Mouse (Mus musculus): ENCODE results near the gene Zfp433. TPM values are rescaled to one million over a fixed set of nuclear protein-coding genes. Genes with fewer than 3 reads are reported as not detected.
A peak's percentile ranks its signal among the peaks of the same experiment; 100 is the strongest.
"Not testable (repeated sequence)": the region's sequence is repeated elsewhere in the genome, so short reads cannot be mapped to it uniquely, and the experiment has no call there.

The Zfp433 gene
- 17.5 and 18.3 TPM in 2 replicates for polyA plus RNA-seq (2015; fragmentation: Nextera tagmentation; extraction: Ambion mirVana)

DNA sequence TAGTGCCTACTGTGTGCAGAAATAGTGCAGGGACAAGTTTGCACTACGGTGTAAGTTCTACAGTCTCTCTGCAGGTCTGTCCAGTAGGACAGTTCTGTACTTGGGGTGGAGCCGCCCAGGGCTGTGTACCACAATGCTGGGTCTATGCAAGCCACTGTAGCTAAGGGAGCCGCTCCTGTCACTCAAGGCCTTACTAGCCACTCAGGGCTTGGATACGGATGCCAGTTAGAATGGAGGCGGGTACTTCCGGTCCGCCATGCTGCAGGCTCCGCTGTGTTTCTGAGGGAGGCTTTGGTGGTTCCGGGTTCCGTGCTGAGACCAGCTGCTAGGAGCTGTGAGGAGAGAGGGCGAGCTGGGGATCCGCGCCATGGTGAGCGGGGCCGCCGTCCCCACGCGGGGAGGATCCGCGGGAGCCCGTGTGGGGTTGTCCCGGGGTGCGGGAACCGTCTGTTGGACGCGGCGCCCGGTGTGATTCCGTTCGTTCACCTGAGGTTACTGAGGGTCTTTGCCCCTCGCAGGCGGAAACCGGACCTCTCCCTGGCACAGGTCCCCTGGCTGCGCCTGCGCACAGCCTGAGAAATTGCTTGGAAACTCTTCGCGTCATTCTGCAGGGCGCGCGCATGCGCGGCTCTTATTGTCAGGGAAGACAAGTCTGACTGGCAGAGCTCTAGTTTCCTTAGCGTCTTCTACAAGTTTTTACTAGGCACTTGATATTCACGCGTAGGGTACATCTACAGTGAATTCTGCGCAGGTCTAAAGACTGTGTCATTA, at the start of gene Zfp433:
Gene Zfp433 (plus strand): TSS at position 295 of the 771 bp plus-strand sequence.
- not testable (repeated sequence) for H3K9ac ChIP-seq; H3K27ac ChIP-seq; H3K4me3 ChIP-seq; H3K4me2 ChIP-seq; H3K27me3 ChIP-seq; H3K9me3 ChIP-seq; H3K36me3 ChIP-seq; H3K4me1 ChIP-seq (replicated peaks)
- no CpG with 5 or more reads among the region's 46 CpGs for WGBS
- peak; percentile 100 for ATAC-seq (ENCODE audit: low FRiP score)

DNA sequence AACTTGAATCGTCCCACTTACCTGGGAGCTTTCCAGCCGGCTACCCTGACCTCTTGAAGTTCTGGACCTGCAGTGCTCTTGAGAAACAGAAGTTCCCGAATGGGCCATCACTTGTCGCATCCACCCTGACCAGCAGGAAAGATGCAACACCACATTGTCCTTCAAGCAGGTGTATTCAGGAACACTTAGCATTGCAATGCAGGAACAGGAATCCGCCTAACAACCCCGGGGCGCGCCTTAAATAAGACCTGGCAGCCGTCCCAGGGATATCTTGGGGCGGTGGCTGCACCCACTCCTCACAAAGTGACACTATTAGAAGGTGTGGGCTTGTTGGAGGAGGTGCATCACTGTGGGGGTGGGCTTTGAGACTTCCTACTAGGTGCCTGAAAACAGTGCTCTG, 49.4 kb upstream of the Zfp433 start:
- WGBS: 98% methylated on average over 10 of the region's 10 CpGs
- Histone ChIP-seq H3K4me1 (replicated peaks) (peaks cover 3% of the 10 kb centered on the region; the same call in 1 of the 2 replicates), H3K9ac (no peak overlapping the region), H3K4me2 (no peak overlapping the region), H3K36me3 (peaks cover 76% of the 10 kb centered on the region), H3K27me3 (no peaks in the 10 kb centered on the region), H3K4me3 (no peak overlapping the region), H3K9me3 (peaks cover 74% of the 10 kb centered on the region), H3K27ac (no peak overlapping the region)
- ATAC-seq (ENCODE audit: low FRiP score): no peak

DNA sequence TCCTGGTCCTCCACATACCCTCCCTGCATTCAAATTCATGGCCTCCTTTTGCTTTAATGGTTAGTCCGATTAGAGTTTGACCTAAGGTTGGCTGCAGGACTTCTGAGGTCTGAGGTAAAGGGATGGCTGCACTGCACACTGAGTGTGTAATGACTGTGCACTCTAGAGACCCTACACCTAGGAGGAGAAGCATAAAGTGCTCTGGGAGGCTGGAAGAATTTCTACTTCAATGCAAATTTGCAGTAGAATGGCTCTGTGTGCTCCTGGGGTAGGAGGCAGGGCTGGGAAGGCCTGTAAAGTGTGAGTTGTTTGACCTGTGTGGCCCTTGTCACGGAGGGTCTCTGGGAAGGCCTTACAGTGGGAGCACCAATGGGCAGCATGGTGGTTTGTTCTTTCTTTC, 48.5 kb upstream of the Zfp433 start:
- no peak for ATAC-seq (ENCODE audit: low FRiP score)
- Histone ChIP-seq H3K4me2 (no peak overlapping the region), H3K9ac (no peak overlapping the region), H3K9me3 (peaks cover 74% of the 10 kb centered on the region), H3K27ac (no peak overlapping the region), H3K27me3 (no peaks in the 10 kb centered on the region), H3K4me3 (no peak overlapping the region), H3K36me3 (peaks cover 74% of the 10 kb centered on the region), H3K4me1 (replicated peaks) (no peaks in the 10 kb centered on the region)
- 97% methylated on average over 2 of the region's 2 CpGs for whole genome bisulfite sequencing

DNA sequence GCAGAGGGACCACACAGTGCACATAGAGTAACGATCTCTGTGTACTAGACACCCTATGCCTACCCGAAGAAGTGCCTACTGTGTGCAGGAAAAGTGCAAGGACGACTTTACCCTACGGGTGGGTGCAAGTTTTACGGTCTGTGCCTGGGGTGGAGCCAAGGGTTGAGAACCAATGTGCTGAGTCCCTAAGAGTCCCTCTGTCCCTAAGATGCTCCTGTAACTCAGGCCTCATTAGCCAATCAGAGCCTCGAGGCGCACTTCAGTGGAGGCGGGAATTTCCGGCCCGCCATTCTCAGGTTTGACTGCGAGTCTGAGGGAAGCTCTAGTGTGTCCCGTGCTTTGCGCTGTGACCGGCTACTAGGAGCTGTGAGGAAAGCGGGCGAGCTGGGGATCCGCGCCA, 17.5 kb upstream of the Zfp433 start:
- no CpG with 5 or more reads among the region's 18 CpGs for WGBS
- H3K4me2 ChIP-seq; H3K4me3 ChIP-seq; H3K9ac ChIP-seq; H3K36me3 ChIP-seq; H3K9me3 ChIP-seq; ATAC-seq (ENCODE audit: low FRiP score); H3K27ac ChIP-seq; H3K27me3 ChIP-seq; H3K4me1 ChIP-seq (replicated peaks): not testable (repeated sequence)

DNA sequence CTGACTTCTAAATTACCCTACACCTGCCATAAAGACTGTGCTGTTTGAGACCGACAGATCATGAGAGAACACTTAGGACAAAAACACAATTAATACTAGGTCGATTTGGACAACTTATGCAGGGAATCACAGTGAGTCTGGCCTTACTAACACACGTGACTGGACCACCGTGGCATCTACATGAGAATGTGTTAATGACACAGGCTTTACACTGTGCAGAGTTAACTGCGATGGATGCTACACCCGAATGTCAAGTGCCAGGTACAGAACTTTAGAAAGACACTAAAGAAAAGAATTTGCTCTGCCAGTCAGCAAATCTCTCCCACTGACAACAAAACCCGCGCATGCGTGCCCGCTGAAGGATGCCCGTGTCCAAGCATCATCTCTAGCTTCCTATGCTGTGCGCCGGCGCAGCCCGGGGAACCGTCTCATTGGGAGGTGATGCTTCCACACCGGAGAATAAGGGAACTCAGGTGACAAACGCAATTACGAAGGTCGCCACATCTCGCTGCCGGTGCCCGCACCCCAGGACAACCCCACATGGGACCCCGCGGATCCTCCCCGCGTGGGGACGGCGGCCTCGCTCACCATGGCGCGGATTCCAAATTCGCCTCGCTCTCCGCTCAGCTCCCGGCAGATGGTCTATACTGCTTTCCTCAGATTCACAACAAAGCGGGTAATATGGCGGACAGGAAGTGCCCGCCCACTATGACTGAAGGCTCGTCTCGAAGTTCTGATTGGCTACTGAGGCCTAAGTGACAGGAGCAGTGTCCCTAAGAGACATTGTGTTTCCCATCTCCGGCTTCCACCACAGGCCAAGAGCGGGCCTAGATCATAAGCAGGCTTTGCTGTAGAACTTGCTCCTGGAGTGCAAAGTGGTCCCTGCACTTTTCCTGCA, 66.1 kb downstream of the Zfp433 start, which contains the start of gene Gm3055:
Gene Gm3055 (minus strand): TSS at position 656 of the 898 bp plus-strand sequence.
- H3K9me3 ChIP-seq; H3K36me3 ChIP-seq; H3K9ac ChIP-seq; H3K4me3 ChIP-seq; H3K4me1 ChIP-seq (replicated peaks); H3K4me2 ChIP-seq; H3K27me3 ChIP-seq; H3K27ac ChIP-seq: not testable (repeated sequence)
- ATAC-seq (ENCODE audit: low FRiP score): peak; percentile 98
- no CpG with 5 or more reads among the region's 43 CpGs for WGBS

DNA sequence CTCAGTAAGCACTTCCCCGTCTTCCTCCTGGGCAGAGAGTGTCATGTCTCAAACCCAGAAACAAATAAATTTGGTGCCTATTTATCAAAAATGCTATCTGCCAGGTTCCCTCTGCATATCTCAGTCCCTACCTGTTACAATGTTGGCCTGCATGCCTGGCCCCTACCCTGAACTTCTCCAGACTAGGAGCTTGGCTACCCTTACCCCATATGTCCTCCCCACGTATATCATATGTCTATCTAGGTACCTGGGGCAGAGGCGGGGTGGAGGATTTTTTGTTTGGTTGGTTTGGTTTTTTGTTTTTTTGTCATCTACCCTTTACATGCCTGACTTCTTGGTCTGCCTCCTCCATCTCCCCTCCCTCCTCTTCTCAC, 66.8 kb downstream of the Zfp433 start:
- no CpG with 5 or more reads among the region's 3 CpGs for WGBS
- H3K9ac ChIP-seq; H3K4me1 ChIP-seq (replicated peaks); H3K4me3 ChIP-seq; H3K27me3 ChIP-seq; H3K9me3 ChIP-seq; H3K4me2 ChIP-seq; H3K27ac ChIP-seq; H3K36me3 ChIP-seq: not testable (repeated sequence)
- peak; percentile 69 for ATAC-seq (ENCODE audit: low FRiP score)

Other genes with a start within 250 kb of the Zfp433 start
- gene Nfic, start 249.2 kb upstream of the Zfp433 start, polyA plus RNA-seq (2015; fragmentation: Nextera tagmentation; extraction: Ambion mirVana): 21.3 and 22.4 TPM in 2 replicates
- 61.3 and 69.0 TPM in 2 replicates for gene Celf5, start 222.1 kb upstream of the Zfp433 start, polyA plus RNA-seq (2015; fragmentation: Nextera tagmentation; extraction: Ambion mirVana)
- gene Ncln, start 208.4 kb upstream of the Zfp433 start, polyA plus RNA-seq (2015; fragmentation: Nextera tagmentation; extraction: Ambion mirVana): 56.0 and 62.1 TPM in 2 replicates
- 0.93 and 0.95 TPM in 2 replicates for gene S1pr4, start 204.7 kb upstream of the Zfp433 start, polyA plus RNA-seq (2015; fragmentation: Nextera tagmentation; extraction: Ambion mirVana)
- gene Gna15, start 180.6 kb upstream of the Zfp433 start, polyA plus RNA-seq (2015; fragmentation: Nextera tagmentation; extraction: Ambion mirVana): 1.2 and 1.7 TPM in 2 replicates
- gene Gna11, start 159.6 kb upstream of the Zfp433 start, polyA plus RNA-seq (2015; fragmentation: Nextera tagmentation; extraction: Ambion mirVana): 79.8 and 82.4 TPM in 2 replicates
- gene Aes, start 145.3 kb upstream of the Zfp433 start, polyA plus RNA-seq (2015; fragmentation: Nextera tagmentation; extraction: Ambion mirVana): 545 and 558 TPM in 2 replicates
- gene Tle2, start 130.3 kb upstream of the Zfp433 start, polyA plus RNA-seq (2015; fragmentation: Nextera tagmentation; extraction: Ambion mirVana): 27.7 and 28.9 TPM in 2 replicates
- 3.0 and 4.2 TPM in 2 replicates for gene Tle6, start 103.8 kb upstream of the Zfp433 start, polyA plus RNA-seq (2015; fragmentation: Nextera tagmentation; extraction: Ambion mirVana)
- gene BC025920, start 98.6 kb upstream of the Zfp433 start, polyA plus RNA-seq (2015; fragmentation: Nextera tagmentation; extraction: Ambion mirVana): 1.8 and 2.7 TPM in 2 replicates
- gene Sirt6, start 77.0 kb upstream of the Zfp433 start, polyA plus RNA-seq (2015; fragmentation: Nextera tagmentation; extraction: Ambion mirVana): 57.7 and 63.8 TPM in 2 replicates
- gene Ankrd24, start 76.3 kb upstream of the Zfp433 start, polyA plus RNA-seq (2015; fragmentation: Nextera tagmentation; extraction: Ambion mirVana): 11.7 and 13.5 TPM in 2 replicates
- gene Gm10778, start 55.8 kb upstream of the Zfp433 start, polyA plus RNA-seq (2015; fragmentation: Nextera tagmentation; extraction: Ambion mirVana): 6.2 and 6.4 TPM in 2 replicates
- gene Gm3055, start 66.3 kb downstream of the Zfp433 start, polyA plus RNA-seq (2015; fragmentation: Nextera tagmentation; extraction: Ambion mirVana): 16.6 and 16.7 TPM in 2 replicates
- gene Gm4767, start 107.4 kb downstream of the Zfp433 start, polyA plus RNA-seq (2015; fragmentation: Nextera tagmentation; extraction: Ambion mirVana): 2.6 and 3.4 TPM in 2 replicates
- gene Gm32687, start 159.1 kb downstream of the Zfp433 start, polyA plus RNA-seq (2015; fragmentation: Nextera tagmentation; extraction: Ambion mirVana): 13.7 and 14.8 TPM in 2 replicates
- gene Zfp781, start 225.7 kb downstream of the Zfp433 start, polyA plus RNA-seq (2015; fragmentation: Nextera tagmentation; extraction: Ambion mirVana): 4.9 and 8.2 TPM in 2 replicates